Mouse (Mus musculus) liver, embryonic 14.5 days (tissue): Measurements from ENCODE around the gene Pdgfa. TPM values are rescaled to one million over a fixed set of nuclear protein-coding genes. Genes with fewer than 3 reads are reported as not detected.
A peak's percentile ranks its signal among the peaks of the same experiment; 100 is the strongest.

Experiments
- ATAC-seq: fragments of 200-750 bp; cut with Nextera tagmentation; 2 replicates; pipeline ENCODE4 v1.8.0; 2017; ENCODE audit warnings: moderate number of reproducible peaks, mild to moderate bottlenecking, moderate library complexity; ENCODE audit not compliant: insufficient read depth
- DNase-seq, 3 experiments: peaks; one replicate each; pipeline ENCODE4 v3.0.0-alpha.2; 2012 to 2013; ENCODE audit warnings: low read depth in 3 of 3, low spot score in 3 of 3
- H3K27ac ChIP-seq: fragments of 300-500 bp; sonication (generic); 2 replicates; pipeline ENCODE4 v1.5.1; 2014; ENCODE audit warnings: moderate library complexity, mild to moderate bottlenecking, control low read depth, inconsistent platforms
- H3K27me3 ChIP-seq: fragments of 300-500 bp; sonication (generic); 2 replicates; pipeline ENCODE4 v1.6.1; 2014; ENCODE audit warnings: mild to moderate bottlenecking, low read length, moderate library complexity; ENCODE audit not compliant: control insufficient read depth, insufficient read depth
- H3K36me3 ChIP-seq: fragments of 300-500 bp; sonication (generic); replicated peaks from 2 replicates; pipeline ENCODE4 v1.6.1; 2014; ENCODE audit warnings: low read depth; ENCODE audit not compliant: control insufficient read depth, insufficient read depth
- H3K4me1 ChIP-seq, 2 experiments: fragments of 200-500 bp in 1 of 2; fragments of 300-500 bp in 1 of 2; sonication (generic) in 1 of 2; replicated peaks; 2 replicates each; pipeline ENCODE4 v1.6.1; 2012 to 2014; ENCODE audit warnings: antibody characterized with exemption in 1 of 2, inconsistent platforms in 1 of 2, low read length in 1 of 2; ENCODE audit not compliant: control insufficient read depth in 2 of 2, insufficient read depth in 2 of 2
- H3K4me2 ChIP-seq: fragments of 300-500 bp; sonication (generic); 2 replicates; pipeline ENCODE4 v1.6.1; 2014; ENCODE audit warnings: low read depth, mild to moderate bottlenecking, control low read depth, moderate library complexity
- H3K4me3 ChIP-seq, 2 experiments: fragments of 200-500 bp in 1 of 2; fragments of 300-500 bp in 1 of 2; sonication (generic) in 1 of 2; 2 replicates each; pipeline ENCODE4 v1.5.1; 2012 to 2014; ENCODE audit warnings: low read depth in 2 of 2, low read length in 2 of 2, mild to moderate bottlenecking in 2 of 2, control low read depth in 1 of 2, inconsistent platforms in 1 of 2, moderate library complexity in 1 of 2; ENCODE audit not compliant: insufficient read depth in 1 of 2
- H3K9ac ChIP-seq: fragments of 300-500 bp; sonication (generic); replicated peaks from 2 replicates; pipeline ENCODE4 v1.6.1; 2014; ENCODE audit warnings: mild to moderate bottlenecking, control low read depth, moderate library complexity
- H3K9me3 ChIP-seq: fragments of 300-500 bp; sonication (generic); 2 replicates; pipeline ENCODE4 v1.6.1; 2016; ENCODE audit warnings: low read length, mixed read lengths; ENCODE audit not compliant: control insufficient read depth
- CTCF ChIP-seq: IDR thresholded peaks from 2 replicates; pipeline ENCODE4 v1.5.1; 2016; ENCODE audit warnings: antibody characterized with exemption, low read depth, control low read depth
- EP300 ChIP-seq: IDR thresholded peaks from 2 replicates; pipeline ENCODE4 v1.6.1; 2016; ENCODE audit warnings: antibody characterized with exemption, low read depth
- WGBS: fragments of 180-500 bp; shearing (Covaris S2); extraction: QIAGEN DNeasy Blood & Tissue Kit; methylation state at CpG from one replicate; pipeline ENCODE4 v1.1.7; 2014; ENCODE audit not compliant: insufficient replicate concordance; 5-methylcytosine and 5-hydroxymethylcytosine counted together
- polyA plus RNA-seq, 2 experiments: library from polyadenylated mRNA; depleted of rRNA in 1 of 2; stranded (reverse) in 1 of 2; unstranded in 1 of 2; fragments of >200 nt; fragmentation: Nextera tagmentation in 1 of 2; extraction: Ambion mirVana in 1 of 2; gene quantifications; 2 replicates each; pipeline versions ENCODE4 v1.2.1 to v1.2.3; 2012 to 2014

The Pdgfa gene
- polyA plus RNA-seq, 2 experiments = 0.39 to 1.5 TPM

DNA sequence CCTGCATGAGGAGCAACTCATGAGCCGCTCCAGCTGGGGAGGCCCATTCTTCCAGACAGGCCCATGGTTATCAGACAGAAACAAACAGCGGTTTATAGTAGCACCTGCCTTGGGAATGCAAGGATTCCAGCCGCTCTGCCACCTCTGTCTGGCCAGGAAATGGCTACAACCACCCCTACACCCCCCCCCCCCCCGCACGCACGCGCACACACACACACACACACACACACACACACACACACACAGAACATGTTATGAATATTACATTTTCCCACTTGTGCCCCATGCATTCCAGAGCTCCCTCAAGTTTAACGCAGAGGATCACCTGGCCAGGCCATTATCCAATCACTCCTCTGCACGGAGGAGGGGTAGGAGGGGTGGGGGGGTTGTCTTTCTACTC, 15.2 kb downstream of the Pdgfa start:
- Histone ChIP-seq H3K9ac (no peak overlapping the region), H3K4me2 (no peak overlapping the region), H3K27me3 (no peaks in the 10 kb centered on the region), H3K27ac (no peak overlapping the region), H3K4me1 (peaks cover 0 to 4% of the 10 kb centered on the region in 2 experiments; a peak in 2 of 4 replicates), H3K9me3 (no peaks in the 10 kb centered on the region), H3K36me3 (no peaks in the 10 kb centered on the region), H3K4me3 (no peak overlapping the region)
- ATAC-seq = no peak
- DNase-seq = no peak
- no peak for TF ChIP-seq EP300
- no peak for TF ChIP-seq CTCF
- 73% methylated on average over 9 of the region's 9 CpGs for WGBS

DNA sequence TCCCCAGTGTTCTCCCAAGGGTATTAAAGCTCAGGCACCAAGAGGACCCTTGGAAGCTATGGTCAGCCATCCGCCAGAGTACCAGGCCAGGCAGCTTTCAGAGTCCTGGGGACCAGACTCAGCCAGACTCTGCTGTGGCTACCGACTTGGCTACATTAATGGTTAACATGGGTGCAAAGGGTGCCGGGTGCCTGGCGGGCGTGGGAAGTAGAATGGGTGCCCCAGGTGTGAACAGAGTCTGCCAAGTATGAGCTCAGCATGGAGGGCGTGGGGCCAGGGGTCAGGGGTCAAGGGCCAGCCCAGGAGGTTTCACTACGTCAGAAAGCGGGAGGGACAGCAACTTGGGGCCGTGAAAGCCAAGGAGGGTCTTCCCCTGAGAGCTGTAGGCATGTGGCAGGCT, 16.6 kb downstream of the Pdgfa start:
- DNase-seq (no peak), ATAC-seq (peak; percentile 53; the same call in 1 of the 2 replicates)
- Histone ChIP-seq H3K9ac (no peak overlapping the region), H3K4me2 (no peak overlapping the region), H3K9me3 (no peaks in the 10 kb centered on the region), H3K36me3 (no peaks in the 10 kb centered on the region), H3K4me1 (peaks cover 0 to 4% of the 10 kb centered on the region in 2 experiments; a peak in 2 of 4 replicates), H3K27me3 (no peaks in the 10 kb centered on the region), H3K27ac (no peak overlapping the region), H3K4me3 (no peak overlapping the region)
- WGBS = 59% methylated on average over 9 of the region's 9 CpGs
- TF ChIP-seq EP300 = no peak
- TF ChIP-seq CTCF = no peak

DNA sequence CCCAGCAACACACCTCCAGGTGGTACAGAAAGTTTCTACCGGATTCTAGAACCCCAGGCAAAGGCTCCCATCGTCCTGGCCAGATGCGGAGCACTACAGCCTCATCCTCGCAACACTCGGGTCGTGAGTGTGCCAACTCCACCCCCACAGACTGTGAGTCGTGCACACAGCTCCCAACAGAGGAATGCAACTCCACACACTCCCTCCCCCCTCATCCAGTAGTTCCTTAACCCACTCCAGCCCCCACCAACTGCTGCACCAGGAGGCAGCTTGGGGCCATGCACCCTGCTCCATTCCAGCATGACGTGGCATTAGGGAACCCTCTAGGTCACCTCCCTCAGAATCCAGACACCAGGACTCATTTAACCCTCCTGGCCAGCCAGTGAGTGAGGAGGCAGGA, 17.3 kb downstream of the Pdgfa start:
- no peaks in the 10 kb centered on the region for H3K36me3 ChIP-seq
- DNase-seq (no peak), ATAC-seq (no peak)
- H3K27me3 ChIP-seq = no peaks in the 10 kb centered on the region
- no peak overlapping the region for H3K4me2 ChIP-seq
- no peak for TF ChIP-seq CTCF
- TF ChIP-seq EP300 = no peak
- no peak overlapping the region for H3K9ac ChIP-seq
- H3K9me3 ChIP-seq = no peaks in the 10 kb centered on the region
- no peak overlapping the region for H3K4me3 ChIP-seq
- no peak overlapping the region for H3K27ac ChIP-seq
- peaks cover 0 to 4% of the 10 kb centered on the region in 2 experiments; a peak in 2 of 4 replicates for H3K4me1 ChIP-seq
- 60% methylated on average over 8 of the region's 8 CpGs for WGBS

DNA sequence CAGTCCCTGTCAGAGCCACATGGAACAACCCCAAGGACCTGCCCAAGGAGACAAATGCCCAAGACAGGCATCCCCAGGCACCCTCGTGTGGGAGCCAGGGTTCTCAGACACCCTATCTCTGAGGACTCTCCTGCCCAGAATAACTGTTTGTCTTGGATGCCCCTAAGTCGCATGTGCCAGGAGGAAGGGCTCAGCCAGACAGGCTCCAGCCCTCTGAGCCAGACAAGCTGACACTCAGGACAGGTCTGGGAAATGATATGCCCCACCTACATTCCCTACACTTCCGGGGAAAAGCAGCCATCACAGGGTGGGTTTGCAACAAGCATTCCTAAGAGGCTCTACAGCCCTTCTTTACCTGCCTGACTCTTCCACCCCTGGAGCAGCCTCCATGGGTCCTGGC, 19.4 kb downstream of the Pdgfa start:
- H3K9me3 ChIP-seq = no peaks in the 10 kb centered on the region
- no peaks in the 10 kb centered on the region for H3K36me3 ChIP-seq
- ATAC-seq (no peak), DNase-seq (no peak)
- H3K9ac ChIP-seq = no peak overlapping the region
- peaks cover 0 to 4% of the 10 kb centered on the region in 2 experiments; a peak in 2 of 4 replicates for H3K4me1 ChIP-seq
- TF ChIP-seq CTCF (no peak), EP300 (no peak)
- H3K4me3 ChIP-seq = no peak overlapping the region
- 42% methylated on average over 3 of the region's 3 CpGs for WGBS
- no peaks in the 10 kb centered on the region for H3K27me3 ChIP-seq
- H3K4me2 ChIP-seq = no peak overlapping the region
- H3K27ac ChIP-seq = no peak overlapping the region

DNA sequence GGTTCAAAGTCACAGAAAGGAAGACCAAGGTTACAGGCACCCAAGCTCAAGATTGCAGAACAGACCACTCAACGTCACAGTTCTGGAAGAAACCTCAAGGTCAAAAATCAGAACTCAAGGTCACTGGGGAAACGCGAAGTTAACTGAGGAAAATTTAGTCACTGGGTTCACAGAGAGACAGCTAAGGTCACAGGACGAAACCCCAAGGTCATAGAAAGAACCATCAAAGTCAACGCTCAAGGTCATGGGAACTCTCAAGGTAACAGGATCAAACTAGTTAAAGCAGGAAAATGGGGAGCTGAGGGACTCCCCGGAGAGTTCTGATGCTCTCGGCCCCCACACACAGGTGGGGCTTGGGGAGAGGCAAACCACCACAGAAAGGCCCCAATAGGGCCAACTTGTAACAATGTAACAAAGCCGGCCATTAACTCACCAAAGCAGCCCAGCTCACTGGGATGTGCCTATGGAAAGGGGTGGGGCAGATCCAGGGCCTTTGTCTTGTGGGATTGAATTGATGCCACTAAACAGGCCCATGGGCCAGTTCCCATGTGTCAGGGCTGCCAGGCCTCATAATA, 22.2 kb downstream of the Pdgfa start:
- no peak overlapping the region for H3K9ac ChIP-seq
- H3K36me3 ChIP-seq = no peaks in the 10 kb centered on the region
- ATAC-seq = no peak
- WGBS = 69% methylated on average over 8 of the region's 8 CpGs
- peaks cover 0 to 2% of the 10 kb centered on the region in 2 experiments; a peak in 2 of 4 replicates for H3K4me1 ChIP-seq
- H3K27ac ChIP-seq = no peak overlapping the region
- no peak overlapping the region for H3K4me3 ChIP-seq
- H3K9me3 ChIP-seq = no peaks in the 10 kb centered on the region
- no peak for TF ChIP-seq EP300
- TF ChIP-seq CTCF = no peak
- no peak overlapping the region for H3K4me2 ChIP-seq
- H3K27me3 ChIP-seq = no peaks in the 10 kb centered on the region
- DNase-seq = no peak
